Mouse (Mus musculus) MEL-GATA-1-ER (cell line): ENCODE data around the gene Gm20388.

Experiments used
- DNase-seq: peaks from one replicate; pipeline ENCODE4 v3.0.0-alpha.2; 2012; ENCODE audit warnings: low read depth; ENCODE audit errors: extremely low read depth

The Gm20388 gene

DNA sequence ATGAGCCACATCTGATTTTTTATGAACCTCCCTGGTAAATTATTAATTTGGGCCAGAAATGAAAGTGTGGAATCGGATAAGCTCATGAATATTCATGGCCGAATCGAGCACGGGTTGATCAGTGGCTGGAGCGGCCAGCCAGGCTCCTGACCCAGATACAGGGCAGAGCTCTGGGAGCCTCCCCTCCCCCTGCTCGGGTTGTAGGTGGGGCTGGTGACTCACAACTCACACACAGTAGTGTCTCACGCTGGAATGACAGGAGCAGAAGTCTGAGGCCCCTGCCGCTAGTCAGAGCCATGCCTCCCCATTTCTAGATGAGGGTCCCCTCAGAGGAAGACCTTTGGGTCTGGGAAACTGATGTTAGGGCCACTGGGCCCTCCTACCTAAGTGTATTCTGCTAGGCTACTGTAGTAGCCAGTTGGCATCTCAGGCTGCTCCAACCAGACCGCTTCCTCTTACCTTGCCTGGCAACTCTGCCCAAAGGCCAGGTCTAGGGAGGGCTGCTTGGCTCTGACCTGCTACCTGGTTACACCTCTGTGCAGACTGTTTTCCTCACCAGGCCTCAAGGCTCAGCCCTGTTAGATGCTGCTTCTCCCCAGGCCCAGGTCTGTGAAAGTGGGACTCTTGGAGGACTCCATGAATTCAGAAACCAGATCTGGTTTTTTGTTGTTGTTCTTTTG, 588.4 kb downstream of the Gm20388 start:
- DNase-seq, result no peak

DNA sequence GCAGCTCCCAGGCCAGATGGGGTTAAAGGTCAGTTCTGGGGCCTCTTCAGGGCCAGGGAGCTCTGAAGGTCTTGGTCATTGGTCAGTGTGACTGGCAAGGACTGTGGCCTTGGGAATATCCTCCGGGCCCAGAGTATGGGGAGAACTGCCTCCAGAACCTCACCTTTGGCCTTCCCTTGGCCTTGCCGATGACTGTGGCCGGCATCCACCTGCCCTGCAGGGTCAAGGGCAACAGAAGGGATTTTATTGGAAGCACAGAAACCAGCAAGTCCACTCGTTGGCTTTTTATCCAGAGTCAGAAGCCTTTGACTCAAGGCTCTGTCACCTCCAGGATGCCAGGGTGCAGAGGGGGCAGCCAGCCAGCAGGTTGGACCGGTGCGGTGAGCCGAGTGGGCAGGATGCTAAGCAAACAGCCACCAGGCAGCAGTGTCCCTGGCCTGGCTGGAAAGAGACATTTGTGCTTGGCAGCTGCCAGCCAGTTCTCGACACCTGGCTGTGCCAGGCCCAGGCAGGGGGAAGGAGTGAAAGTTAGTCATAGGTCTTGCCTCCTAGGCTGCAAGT, 590.1 kb downstream of the Gm20388 start:
- no peak for DNase-seq

DNA sequence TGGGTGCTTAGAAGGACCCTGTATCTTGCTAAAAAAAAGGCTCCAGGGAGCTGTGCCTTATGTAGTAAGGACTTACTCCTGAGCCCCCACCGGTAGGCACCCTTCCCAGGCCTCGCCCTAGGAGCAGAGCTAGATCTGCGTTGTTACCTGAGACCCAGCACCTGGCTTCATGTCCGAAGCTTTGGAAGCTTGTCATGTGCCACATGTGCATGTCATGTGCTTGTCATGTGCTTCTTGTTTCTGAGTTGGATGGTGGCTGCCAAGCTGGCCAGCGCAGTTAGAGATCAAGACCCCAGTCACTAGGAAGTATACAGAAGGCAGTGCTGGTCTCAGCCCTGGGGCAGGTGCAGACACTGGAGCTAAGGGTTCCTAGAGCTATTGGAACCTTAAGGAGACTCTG, 590.8 kb downstream of the Gm20388 start:
- no peak for DNase-seq

DNA sequence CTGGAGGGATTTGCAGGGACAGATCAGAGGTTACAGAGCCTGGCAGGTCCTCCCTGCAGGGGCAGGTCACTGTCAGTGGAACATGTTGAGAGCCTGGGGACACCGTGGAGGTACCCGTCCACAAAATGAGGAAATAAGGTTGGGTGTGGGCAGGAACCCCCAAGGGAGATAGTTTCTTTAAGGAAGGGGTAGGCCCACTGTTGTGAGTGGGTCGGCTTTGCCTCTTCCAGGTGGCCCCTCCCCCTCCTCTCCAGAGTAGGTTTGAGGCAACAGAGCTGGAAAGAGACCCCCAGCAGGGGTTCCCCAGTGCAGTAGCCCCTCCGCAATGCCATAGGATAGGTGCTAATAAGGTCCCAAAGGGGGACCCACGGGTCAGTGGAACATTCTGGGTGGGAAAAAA, 591.8 kb downstream of the Gm20388 start:
- DNase-seq, result no peak

DNA sequence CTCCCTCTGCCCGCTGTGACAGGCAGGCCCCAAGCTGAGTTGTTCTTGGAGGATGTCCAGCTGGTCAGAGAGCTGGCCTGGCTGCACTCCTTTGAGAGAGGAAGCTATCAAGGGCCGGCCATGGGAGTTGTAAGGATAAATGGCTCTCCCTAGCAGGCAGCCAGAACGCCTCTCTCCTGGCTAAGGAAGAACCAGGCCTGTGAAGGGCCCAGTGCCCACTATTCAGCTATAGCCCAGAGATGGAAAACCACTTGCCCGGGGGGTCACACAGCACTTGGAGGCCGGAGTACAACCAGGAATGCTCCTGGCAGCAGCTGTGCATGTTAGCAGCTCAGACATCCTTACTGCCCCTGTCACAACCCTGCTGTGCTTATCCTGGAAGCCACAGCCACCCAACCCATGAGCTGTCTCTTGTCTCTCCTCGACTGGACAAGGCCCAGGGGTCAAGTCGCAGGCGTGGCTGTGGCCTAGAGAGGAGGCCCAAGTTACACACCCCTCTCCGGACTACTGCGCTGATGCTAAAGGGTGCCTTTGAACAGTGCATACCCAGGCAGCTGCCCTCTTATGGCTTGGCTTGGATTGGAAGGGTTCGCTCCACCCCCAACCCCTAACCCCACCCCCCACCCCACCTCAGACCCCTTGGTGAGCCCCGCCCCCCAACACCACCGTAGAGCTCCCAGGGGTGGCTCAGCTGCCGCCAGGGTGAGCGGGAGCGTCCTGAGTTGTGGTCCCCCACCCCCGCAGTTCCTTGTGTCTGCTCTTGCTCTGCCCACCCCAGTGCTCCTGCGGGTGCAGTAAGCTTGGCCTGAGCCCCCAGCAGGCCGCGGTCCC, 593.8 kb downstream of the Gm20388 start:
- DNase-seq, result no peak

DNA sequence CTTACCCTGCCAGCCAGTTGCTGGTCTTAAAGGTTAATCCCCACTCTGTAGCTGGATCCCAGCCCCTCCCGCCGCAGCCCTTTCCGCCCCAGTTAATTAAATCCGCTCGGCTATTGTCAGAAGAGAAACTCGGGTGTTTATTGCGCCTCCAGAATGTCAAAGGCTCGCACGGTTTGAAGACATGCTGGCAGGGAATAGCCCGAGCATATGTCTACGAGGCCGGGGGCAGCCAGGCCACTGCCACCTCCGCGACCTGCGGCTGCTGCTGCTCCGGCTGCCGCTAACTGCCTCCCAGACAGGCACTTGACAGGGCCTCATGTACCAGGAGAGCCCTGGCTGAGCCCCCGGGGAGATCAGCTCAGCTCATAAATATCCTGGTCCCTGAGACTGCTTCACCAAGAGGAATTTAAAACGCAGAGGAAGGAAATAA, 594.5 kb downstream of the Gm20388 start:
- no peak for DNase-seq

DNA sequence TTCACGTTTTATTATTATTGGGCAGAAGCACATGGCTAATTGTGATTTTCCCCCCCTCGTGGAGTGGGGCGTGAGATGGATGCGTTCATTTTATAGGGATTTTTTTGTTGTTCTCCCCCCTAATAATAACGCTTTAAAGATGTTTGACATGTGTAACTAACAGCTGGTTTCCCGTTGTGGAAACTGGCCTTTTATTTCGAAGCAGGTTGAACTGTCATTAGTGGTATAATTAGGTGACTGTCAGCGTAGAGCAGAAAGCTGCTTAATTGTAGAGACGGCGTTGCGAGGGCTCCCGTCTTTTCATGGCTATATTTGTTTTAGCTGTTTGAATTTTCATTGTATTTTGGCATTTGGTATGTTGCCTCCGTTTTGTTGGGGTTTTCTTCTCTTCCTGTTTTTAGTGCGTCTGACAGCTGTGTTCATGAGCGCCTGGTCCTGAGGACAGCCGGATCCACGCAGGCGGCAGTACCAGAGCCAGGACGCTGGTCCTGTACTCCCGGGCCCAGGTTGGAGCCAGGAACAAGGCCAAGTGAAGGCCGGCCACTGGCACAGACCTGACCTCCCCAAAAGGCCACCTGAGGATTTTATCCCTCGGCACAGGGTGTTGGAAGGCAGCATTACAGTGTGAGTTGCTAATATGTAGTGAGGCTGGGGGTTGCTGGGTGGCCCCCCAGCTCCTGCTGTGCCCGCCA, 595.1 kb downstream of the Gm20388 start:
- DNase-seq, result no peak

DNA sequence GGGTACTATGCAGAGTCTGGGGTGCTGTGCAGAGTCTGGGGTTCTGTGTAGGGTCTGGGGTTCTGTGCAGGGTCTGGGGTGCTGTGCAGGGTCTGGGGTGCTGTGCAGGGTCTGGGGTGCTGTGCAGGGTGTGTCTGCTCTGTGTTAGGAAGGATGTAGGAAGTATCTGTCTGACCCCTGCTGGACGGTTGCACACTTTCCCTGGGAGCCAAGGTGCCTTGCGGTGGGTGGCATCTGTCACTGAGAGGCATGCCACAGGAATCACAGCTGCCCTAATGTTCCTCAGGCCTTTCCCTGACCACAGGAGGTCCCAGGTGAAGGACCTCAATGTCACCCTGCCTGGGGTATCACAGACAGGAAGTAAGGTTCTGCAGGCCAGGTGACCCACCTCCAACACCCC, 595.9 kb downstream of the Gm20388 start:
- no peak for DNase-seq

DNA sequence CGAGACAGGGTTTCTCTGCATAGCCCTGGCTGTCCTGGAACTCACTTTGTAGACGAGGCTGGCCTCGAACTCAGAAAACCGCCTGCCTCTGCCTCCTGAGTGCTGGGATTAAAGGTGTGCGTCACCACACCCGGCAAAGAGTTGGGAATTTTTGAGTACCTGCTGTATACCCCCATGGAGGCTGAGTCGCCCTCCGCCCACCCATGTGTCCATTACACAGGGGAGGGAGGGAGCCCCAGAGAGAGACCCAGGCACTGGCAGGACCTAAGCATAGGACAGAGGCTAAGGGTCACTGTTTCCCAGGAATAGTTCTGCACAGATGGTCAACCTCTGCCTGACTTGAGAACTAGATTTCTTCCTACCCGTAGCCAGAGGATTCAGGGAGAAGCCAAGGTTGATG, 596.6 kb downstream of the Gm20388 start:
- DNase-seq, result no peak

DNA sequence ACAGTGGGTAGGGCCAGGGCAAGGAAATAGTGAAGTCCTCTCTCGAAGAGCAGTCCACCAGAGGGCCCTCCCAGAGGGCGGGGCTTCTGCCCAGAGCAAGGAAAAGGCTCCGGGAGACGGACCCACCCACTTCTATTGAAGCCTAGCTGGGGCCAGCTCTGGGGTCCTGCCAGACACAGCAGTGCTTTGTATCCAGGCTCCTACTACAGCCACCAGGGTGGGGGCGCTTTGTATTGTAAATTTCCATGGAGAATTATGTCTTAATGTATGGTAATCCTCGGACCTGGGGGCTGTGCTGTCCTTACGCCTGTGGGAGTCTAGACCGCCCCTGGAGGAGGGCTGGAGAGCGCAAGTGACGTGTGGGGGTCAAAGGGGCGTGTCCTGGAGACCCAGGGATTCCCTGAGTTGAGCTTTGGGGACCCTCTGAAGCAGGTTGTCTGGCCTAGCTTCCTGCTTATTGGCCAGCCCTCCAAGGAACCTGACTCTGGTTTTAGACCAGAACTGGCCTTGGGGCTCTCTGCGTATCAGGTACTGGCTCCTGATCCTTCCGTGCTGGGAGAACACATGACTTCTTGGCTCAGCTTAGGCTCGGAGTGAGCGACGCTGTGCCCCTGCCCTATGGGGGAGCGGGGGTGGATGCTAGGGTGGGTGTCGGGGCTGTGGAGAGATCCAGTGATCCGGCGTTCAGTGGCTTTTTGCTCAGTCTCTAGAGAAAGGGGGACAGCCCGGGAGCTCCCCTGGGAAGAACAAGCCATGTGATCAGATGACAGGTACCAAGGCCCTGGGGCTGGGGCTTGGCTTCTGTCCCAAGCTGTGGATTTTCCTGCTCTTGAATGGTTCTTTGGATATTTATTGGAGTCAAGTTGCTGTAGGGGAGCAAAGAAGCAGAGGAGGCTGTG, 598.7 kb downstream of the Gm20388 start:
- no peak for DNase-seq

DNA sequence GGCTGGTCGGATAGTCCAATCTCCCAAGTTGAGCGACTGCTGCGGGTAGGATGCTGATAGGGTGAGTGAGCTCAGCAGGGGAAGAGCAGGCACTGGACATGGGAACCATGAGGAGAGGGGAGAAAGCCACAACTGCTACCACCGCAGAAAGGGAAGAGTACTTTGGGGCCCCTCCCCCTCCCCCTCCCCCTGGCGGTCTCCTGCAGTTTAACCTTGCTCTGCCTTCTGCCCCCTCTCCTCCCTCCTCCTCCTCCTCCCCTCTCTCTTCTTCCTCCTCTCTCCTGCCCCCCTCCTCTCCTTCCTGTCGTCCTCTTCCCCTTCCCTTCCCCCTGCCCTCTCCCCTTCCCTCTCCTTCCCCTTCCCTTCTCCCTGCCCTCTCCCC, 599.4 kb downstream of the Gm20388 start:
- no peak for DNase-seq

DNA sequence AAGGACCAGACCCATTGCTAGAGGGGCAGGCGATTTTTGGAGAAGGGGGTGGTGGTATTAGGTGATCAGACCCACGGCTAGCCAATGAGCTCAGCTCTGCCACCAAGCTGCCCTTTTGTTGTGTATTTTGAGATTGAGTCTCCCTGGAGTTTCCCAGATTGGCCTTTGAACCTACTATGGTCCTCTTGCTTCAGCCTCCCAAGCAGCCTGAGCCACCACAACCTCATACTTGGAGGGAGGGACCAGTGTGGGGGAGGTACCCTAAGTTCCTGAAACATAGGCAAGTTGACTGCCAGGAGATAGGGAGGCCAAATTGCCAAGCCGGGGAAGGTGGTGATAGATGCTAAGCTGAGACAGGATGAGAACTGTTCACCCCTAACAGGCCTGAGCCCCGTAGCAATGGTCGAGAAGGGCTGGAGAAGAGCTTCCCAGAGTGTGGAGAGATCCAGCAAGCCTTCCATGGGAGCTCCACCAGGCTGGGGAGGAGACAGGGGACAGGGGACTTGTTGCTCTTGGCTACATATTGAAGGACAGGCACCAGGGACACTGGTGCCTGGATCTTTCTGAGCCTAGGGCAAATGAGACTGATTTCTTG, 600.3 kb downstream of the Gm20388 start:
- DNase-seq, result no peak

DNA sequence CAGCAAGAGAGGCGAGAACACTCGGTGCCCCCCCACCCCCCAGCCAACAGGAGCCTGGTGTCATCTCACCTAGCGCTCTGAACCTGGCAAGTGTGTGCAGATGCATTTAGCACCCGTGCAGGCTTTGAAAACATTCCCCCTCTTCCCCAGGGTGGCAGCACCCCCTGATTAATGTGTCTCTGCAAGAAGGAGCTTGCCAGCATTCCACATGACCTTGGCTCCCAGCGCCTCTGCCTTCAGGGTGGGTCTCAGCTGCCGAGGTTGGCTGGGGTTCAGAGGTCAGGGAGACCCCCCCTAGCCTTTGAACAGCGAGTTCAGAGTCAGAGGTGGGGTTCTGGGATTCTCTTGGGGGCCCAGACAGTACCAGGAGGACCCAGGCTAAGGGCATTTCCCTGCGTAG, 601.1 kb downstream of the Gm20388 start:
- DNase-seq, result no peak

DNA sequence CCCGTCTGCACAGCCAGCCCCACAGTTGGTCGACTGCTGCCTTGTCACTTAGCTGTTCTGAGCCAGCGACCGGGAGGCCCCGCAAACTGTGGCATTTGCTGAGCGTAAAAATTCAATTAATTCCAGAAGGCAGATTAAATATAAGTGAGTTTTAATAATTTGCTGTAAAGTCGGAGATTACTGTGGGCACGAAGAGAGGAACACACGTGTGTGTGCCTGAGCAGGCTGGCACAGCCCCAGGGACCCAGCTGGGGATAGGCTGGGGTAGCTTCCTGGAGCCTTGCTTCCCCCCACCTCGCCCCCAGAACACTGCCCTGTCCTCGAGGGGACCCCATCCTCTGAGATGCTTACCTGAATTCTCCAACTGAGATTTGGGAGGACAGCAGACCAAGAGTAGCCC, 601.7 kb downstream of the Gm20388 start:
- DNase-seq, result no peak

DNA sequence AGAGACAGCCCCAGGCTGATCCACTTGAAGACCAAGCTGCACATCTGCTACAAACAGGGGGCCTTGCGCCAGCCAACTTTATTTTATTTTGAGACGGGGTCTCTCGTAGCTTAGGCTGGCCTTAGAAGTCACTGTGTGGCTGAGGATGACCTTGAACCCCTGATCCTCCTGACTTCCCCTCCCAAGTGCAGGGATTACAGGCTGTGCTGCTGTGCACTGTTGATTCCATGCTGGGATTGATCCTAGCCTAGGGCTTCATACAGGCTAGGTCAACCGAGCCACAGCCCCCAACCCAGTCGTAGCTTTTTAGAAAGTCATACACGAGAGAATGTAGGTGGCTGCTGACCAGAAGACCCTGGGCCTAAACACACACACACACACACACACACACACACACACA, 602.5 kb downstream of the Gm20388 start:
- no peak for DNase-seq

DNA sequence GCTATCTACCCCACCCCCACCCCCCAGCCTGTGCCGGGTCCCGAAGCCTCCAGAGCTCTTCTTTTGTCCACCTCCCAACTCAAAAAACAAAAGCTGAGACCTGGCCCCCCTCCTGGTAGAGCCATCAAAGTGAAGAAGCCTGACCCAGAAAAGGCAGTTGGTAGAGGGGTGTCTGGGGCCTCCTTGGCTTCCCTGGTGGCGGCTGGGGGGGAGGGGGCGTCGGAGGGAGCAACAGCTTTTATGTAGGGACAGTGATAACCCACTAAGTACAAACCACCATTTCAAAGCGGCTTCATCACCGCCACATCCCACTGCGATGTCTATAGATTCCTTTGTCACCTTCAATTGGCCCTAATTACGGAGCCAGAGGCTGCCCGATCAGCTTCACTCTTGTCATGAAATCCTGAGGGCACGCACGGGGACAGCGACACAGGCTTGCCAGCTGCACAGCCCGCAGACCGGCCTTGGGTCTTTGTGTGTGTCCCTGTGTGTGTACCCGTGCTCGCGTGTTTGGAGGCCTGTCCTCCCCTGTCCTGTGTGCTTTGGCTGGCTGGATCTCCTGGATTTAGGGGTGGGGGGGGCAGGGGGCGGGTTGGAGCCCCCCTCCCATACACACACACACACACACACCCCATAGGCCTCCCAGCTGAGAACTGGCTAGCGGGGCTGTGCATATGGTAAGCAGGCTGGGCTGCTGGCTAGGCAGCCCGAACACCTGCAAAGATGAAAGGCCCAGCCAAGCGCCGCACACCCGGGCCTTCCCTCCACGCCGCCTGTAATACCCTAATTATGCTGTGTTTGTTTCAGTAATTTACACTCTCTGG, 603.2 kb downstream of the Gm20388 start:
- no peak for DNase-seq

DNA sequence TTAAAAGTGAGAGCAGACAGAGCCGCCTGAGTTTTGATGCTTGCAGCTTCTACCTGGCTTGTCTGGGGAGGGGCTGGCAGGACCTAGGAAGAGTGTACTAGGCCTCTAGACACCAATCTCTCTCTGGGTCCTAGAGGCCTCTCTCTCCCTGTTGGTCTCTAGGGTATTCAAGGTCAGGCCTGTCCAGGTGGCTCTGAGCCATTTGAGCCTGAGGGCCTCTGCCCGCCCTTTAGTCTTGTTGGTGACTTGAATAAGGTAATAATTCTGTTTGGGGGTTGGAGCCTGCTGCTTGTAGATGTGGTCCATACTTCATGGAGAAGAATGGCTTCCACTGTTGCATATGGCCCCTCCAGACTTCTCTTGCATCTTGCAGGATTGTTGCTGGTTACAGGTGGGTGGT, 604.6 kb downstream of the Gm20388 start:
- DNase-seq, result no peak

DNA sequence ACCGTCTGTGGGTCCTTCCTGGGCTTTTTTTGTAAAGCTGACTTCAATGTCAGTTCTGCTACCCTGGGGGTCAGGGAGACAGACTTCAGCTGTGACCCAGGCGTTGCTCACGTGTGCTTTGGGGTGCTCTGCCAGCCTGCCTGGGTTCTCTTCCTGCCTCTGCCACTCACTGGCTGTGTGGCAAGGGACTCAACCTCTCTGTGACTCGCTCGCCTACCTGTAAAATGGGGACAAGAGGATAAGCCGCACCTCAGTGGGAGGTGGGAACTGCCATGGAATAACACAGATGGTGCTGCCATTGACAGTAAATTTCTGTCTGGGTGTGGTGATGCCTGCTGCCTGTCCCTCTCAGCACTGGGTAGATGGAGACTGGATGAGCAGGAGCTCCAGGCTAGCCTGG, 605.0 kb downstream of the Gm20388 start:
- no peak for DNase-seq

DNA sequence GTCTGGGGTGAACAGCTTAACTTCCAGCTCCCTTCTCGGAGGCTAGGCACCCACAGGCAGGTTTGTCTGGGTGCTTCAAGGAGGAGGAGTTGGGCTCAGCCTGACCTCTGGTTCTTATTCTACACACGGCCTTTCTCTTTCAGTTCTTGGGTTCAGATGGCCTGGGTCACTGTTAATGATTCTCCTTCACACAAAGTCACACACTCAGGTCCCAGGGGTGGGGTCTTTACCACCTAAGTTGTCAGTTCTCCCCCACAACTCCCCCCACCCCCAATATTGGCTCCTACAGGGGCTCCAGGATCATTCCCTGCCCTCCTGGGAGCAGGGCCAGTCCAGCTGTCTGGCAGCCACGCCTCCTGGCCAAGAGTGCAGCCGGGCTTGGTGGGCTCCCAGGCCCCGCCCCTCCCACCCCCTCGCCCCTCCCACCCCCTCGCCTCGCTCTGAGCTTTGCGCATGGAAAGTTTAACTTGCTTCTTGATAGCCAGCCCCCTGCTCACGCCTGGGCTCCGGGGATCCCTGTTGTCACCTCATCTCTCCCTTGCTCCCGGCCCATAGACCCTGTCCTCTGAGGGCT, 605.6 kb downstream of the Gm20388 start:
- DNase-seq, result no peak
